Mouse (Mus musculus) fibroblast of lung, adult 2 months (primary cell): ENCODE data around the gene Ly6g5c.
A peak's percentile ranks its signal among the peaks of the same experiment; 100 is the strongest.

ENCODE experiments used
- DNase-seq: peaks from one replicate; pipeline ENCODE4 v3.0.0-alpha.2; 2011; ENCODE audit warnings: low read depth

Gene Ly6g5c

GRCm38 (mm10) chr17:35108097-35108496 lies at the start of gene Ly6g5c:
Ly6g5c (plus strand) TSS chr17:35108279.
- DNase-seq, result no peak

GRCm38 (mm10) chr17:35058316-35058715 lies 49.8 kb upstream of the Ly6g5c start:
- DNase-seq, result no peak

- peak; percentile 57 for DNase-seq
Observed at GRCm38 (mm10) chr17:35058911-35059892, 48.9 kb upstream of the Ly6g5c start, which contains the start of gene Ddah2. Ddah2 (plus strand) TSS chr17:35059035.

GRCm38 (mm10) chr17:35060071-35060470 lies 48.0 kb upstream of the Ly6g5c start:
- DNase-seq, result no peak

GRCm38 (mm10) chr17:35060737-35061297 lies 47.3 kb upstream of the Ly6g5c start:
- DNase-seq, result no peak

- DNase-seq, result no peak
Observed at GRCm38 (mm10) chr17:35061299-35061698, 46.8 kb upstream of the Ly6g5c start.

- DNase-seq, result no peak
Observed at GRCm38 (mm10) chr17:35063466-35063865, 44.6 kb upstream of the Ly6g5c start.

GRCm38 (mm10) chr17:35064378-35064877 lies 43.7 kb upstream of the Ly6g5c start:
- no peak for DNase-seq

- no peak for DNase-seq
Observed at GRCm38 (mm10) chr17:35064951-35065947, 42.8 kb upstream of the Ly6g5c start, which contains the start of gene Ly6g6c. Ly6g6c (plus strand) TSS chr17:35065388.

- no peak for DNase-seq
Observed at GRCm38 (mm10) chr17:35066084-35066483, 42.0 kb upstream of the Ly6g5c start, which contains the start of gene Mpig6b. Mpig6b (minus strand) TSS chr17:35066184.

GRCm38 (mm10) chr17:35068213-35068914 lies 39.7 kb upstream of the Ly6g5c start:
- no peak for DNase-seq

- no peak for DNase-seq
Observed at GRCm38 (mm10) chr17:35070556-35071229, 37.4 kb upstream of the Ly6g5c start.

- DNase-seq, result no peak
Observed at GRCm38 (mm10) chr17:35071454-35071853, 36.6 kb upstream of the Ly6g5c start.

GRCm38 (mm10) chr17:35074097-35074496 lies 34.0 kb upstream of the Ly6g5c start:
- DNase-seq, result no peak

- DNase-seq, result no peak
Observed at GRCm38 (mm10) chr17:35076507-35077176, 31.4 kb upstream of the Ly6g5c start, which contains the start of gene Ly6g6e. Ly6g6e (plus strand) TSS chr17:35076902.

GRCm38 (mm10) chr17:35077285-35077684 lies 30.8 kb upstream of the Ly6g5c start:
- DNase-seq, result no peak

GRCm38 (mm10) chr17:35077786-35078233 lies 30.3 kb upstream of the Ly6g5c start, which contains the start of gene Ly6g6d:
Ly6g6d (minus strand) TSS chr17:35078065.
- DNase-seq, result no peak

GRCm38 (mm10) chr17:35079778-35080177 lies 28.3 kb upstream of the Ly6g5c start:
- DNase-seq, result no peak

GRCm38 (mm10) chr17:35080248-35080647 lies 27.8 kb upstream of the Ly6g5c start:
- DNase-seq, result no peak
